Mouse (Mus musculus) heart, postnatal 0 days (tissue): Measurements from ENCODE around the gene Cdr2l. TPM values are rescaled to one million over a fixed set of nuclear protein-coding genes. Genes with fewer than 3 reads are reported as not detected.

Experiments used
- ATAC-seq: fragments of 200-750 bp; cut with Nextera tagmentation; 2 replicates; pipeline ENCODE4 v1.8.0; 2017; ENCODE audit warnings: low read depth, moderate number of reproducible peaks, moderate library complexity; ENCODE audit not compliant: insufficient read depth
- DNase-seq: peaks from one replicate; pipeline ENCODE4 v3.0.0-alpha.2; 2016; ENCODE audit warnings: low spot score
- H3K27ac ChIP-seq: fragments of 300-500 bp; sonication (generic); 2 replicates; pipeline ENCODE4 v1.5.1; 2014; ENCODE audit warnings: low read depth, mild to moderate bottlenecking
- H3K27me3 ChIP-seq: fragments of 300-500 bp; sonication (generic); 2 replicates; pipeline ENCODE4 v1.6.1; 2014; ENCODE audit warnings: low read length, mixed read lengths; ENCODE audit not compliant: control insufficient read depth, insufficient read depth
- H3K36me3 ChIP-seq: fragments of 300-500 bp; sonication (generic); replicated peaks from 2 replicates; pipeline ENCODE4 v1.6.1; 2014; ENCODE audit warnings: low read length, mixed read lengths; ENCODE audit not compliant: control insufficient read depth, insufficient read depth
- H3K4me1 ChIP-seq: fragments of 300-500 bp; sonication (generic); 2 replicates; pipeline ENCODE4 v1.6.1; 2014; ENCODE audit warnings: antibody characterized with exemption; ENCODE audit not compliant: control insufficient read depth, insufficient read depth
- H3K4me2 ChIP-seq: fragments of 300-500 bp; sonication (generic); 2 replicates; pipeline ENCODE4 v1.6.1; 2014; ENCODE audit warnings: low read depth, mild to moderate bottlenecking, low read length, moderate library complexity
- H3K4me3 ChIP-seq: fragments of 300-500 bp; sonication (generic); 2 replicates; pipeline ENCODE4 v1.5.1; 2014; ENCODE audit warnings: low read depth, low read length
- H3K9ac ChIP-seq: fragments of 300-500 bp; sonication (generic); replicated peaks from 2 replicates; pipeline ENCODE4 v1.6.1; 2014; ENCODE audit warnings: low read depth, low read length, mixed read lengths
- H3K9me3 ChIP-seq: fragments of 300-500 bp; sonication (generic); replicated peaks from 2 replicates; pipeline ENCODE4 v1.6.1; 2016; ENCODE audit warnings: low read length; ENCODE audit not compliant: control insufficient read depth
- CTCF ChIP-seq: IDR thresholded peaks from 2 replicates; pipeline ENCODE4 v1.5.1; 2016; ENCODE audit warnings: antibody characterized with exemption, control low read depth, low read depth
- EP300 ChIP-seq: IDR thresholded peaks from 2 replicates; pipeline ENCODE4 v1.6.1; 2016; ENCODE audit warnings: antibody characterized with exemption, low read depth
- WGBS: fragments of 180-500 bp; shearing (Covaris S2); extraction: QIAGEN DNeasy Blood & Tissue Kit; methylation state at CpG from one replicate; pipeline ENCODE4 v1.1.7; 2014; 5-methylcytosine and 5-hydroxymethylcytosine counted together
- polyA plus RNA-seq: library from polyadenylated mRNA; unstranded; fragments of >200 nt; fragmentation: Nextera tagmentation; extraction: Ambion mirVana; gene quantifications from 2 replicates; pipeline ENCODE4 v1.2.1, GENCODE M21; 2015
- total RNA-seq: library from RNA; depleted of rRNA; stranded (reverse); fragments of >200 nt; gene quantifications from 2 replicates; pipeline ENCODE4 v1.2.3, GENCODE M21; 2014; ENCODE audit warnings: low replicate concordance; rRNA removed

Cdr2l gene
- total and polyA plus RNA-seq, 2 experiments from 2014 or later = 5.6 to 23.1 TPM

DNA sequence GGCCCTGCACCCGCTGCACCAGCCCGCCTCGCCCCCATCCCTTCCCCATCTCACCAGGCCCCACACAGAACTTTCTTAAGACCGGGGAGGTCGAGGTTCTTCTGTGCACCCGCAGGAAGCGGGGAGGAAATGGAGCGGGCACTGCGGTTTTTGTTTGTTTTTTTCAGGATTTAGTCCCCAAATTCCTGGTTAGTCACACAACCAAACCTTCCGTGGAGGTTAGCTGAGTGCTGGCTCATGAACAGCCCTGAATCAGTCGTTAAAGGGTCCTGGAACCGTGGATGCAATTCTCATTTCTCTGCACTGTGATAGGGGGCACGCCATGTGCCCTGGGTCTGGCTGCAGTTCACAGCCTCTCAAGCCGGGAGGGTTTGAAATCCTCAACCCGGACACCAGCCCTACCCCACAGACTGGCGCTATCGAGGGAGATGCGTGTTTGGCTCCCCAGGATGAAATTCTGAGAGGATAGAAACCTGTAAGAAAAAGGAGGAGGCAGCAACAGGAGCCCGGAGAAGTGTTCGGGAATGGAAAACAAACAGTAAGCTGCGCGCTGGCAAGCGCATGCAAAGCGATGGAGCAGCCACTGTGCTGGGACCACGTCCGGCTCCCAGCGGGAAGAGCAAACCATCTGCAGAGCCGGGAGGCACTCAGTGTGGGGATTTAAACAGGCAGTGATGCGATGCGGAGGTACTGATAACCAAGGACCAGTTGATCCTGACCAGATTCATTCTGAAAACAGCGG lies 54.1 kb downstream of the Cdr2l start:
- TF ChIP-seq CTCF = no peak; the same call in 1 of the 2 replicates
- no peak for TF ChIP-seq EP300
- Histone ChIP-seq H3K9me3 (no peaks in the 10 kb centered on the region), H3K36me3 (peaks cover 20% of the 10 kb centered on the region), H3K4me2 (peak overlapping the region; percentile 55), H3K4me3 (peak overlapping the region; percentile 31), H3K27me3 (no peaks in the 10 kb centered on the region), H3K27ac (no peak overlapping the region), H3K9ac (peak overlapping the region; percentile 29; the same call in 1 of the 2 replicates), H3K4me1 (peaks cover 7% of the 10 kb centered on the region; the same call in 1 of the 2 replicates)
- no peak for DNase-seq
- 12% methylated on average over 31 of the region's 31 CpGs for WGBS
- ATAC-seq = peak; percentile 47; the same call in 1 of the 2 replicates

DNA sequence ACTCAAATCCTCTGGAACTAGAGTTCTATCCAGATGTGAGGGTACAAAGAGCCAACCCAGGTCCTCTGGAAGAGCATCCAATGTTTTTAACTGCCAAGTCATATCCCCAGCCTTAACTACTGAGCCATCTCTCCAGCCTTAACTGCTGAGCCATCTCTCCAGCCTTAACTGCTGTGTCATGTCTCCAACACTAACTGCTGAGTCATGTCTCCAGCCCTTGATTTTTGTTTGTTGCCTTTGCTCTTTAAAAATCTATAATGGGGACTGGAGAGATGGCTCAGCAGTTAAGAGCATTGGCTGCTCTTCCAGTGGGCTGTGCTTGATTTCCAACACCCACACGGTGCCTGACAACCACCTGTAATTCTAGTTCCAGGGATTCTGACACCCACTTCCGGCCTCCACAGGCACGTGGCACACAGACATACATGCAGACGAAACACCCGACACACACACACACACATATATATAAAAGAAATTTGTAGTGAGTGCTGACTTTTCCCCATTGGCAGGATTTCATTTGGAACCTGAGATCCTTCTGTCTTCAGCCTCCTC lies 55.9 kb downstream of the Cdr2l start:
- 66% methylated on average over 5 of the region's 5 CpGs for WGBS
- H3K27me3 ChIP-seq = no peaks in the 10 kb centered on the region
- H3K4me1 ChIP-seq = peaks cover 7% of the 10 kb centered on the region; the same call in 1 of the 2 replicates
- no peak for ATAC-seq
- no peak overlapping the region for H3K27ac ChIP-seq
- no peak overlapping the region for H3K9ac ChIP-seq
- H3K36me3 ChIP-seq = 0 out of 2 replicates have a peak, but pooled peaks cover 2% of the 10 kb centered on the region
- no peaks in the 10 kb centered on the region for H3K9me3 ChIP-seq
- TF ChIP-seq CTCF (no peak), EP300 (no peak)
- DNase-seq = no peak
- H3K4me3 ChIP-seq = no peak overlapping the region
- H3K4me2 ChIP-seq = no peak overlapping the region

DNA sequence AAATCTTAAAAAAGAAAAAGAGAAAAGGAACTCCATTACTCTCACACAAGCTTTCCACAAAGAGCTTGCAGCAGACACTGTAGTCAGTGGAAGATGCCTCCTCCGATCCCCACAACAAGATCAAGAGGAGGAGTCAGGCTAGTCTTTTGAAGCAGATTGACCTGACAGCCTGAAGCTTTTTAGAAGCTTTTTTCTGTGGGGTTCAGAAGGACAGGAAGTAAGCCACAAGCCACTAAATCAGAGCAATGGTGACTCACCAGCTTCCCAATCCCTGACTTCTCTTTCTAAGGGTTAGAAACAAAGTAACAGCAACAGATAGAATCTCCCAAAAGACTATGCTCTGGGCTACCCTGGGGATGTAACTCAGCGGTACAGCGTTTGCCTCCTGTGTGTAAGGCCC lies 57.6 kb downstream of the Cdr2l start:
- no peaks in the 10 kb centered on the region for H3K27me3 ChIP-seq
- H3K9me3 ChIP-seq = no peaks in the 10 kb centered on the region
- no peak overlapping the region for H3K27ac ChIP-seq
- no peak overlapping the region for H3K4me2 ChIP-seq
- H3K36me3 ChIP-seq = no peaks in the 10 kb centered on the region
- DNase-seq (no peak), ATAC-seq (no peak)
- TF ChIP-seq EP300 (no peak), CTCF (no peak)
- peaks cover 7% of the 10 kb centered on the region; the same call in 1 of the 2 replicates for H3K4me1 ChIP-seq
- H3K9ac ChIP-seq = no peak overlapping the region
- H3K4me3 ChIP-seq = no peak overlapping the region
- 83% methylated on average over 3 of the region's 3 CpGs for WGBS

DNA sequence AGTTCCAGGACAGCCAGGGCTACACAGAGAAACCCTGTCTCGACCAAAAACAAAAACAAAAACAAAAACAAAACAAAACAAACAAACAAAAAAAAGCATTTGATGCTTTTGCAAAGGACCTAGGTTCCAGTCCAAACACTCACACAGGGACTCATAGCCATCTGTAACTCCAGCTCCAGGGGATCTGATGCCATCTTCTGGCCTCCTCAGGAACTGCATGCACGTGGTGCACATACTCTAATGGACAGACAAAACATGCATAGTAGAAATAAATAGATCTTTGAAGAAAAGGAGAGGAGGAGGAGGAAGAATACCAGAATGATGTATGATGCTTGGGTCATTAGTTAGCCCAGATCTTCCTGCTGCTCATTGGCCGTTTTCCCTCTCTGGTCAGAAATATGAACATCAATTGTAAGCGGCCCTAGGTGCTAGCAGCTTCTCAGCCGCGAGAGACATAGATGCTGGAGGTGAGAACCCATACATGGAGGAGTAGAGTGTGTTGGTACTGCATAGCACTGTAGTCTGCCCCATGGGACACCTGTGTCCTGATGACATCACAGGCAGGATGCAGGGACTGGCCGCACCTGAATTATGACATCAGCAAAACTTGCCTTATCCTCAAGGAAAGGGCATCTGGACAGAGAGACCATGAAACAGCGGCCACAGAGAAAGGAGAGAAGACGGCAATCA lies 58.3 kb downstream of the Cdr2l start, which contains the start of gene Trim80:
TSS of gene Trim80 (plus strand) at position 640 of the 690 bp plus-strand sequence.
- 94% methylated on average over 9 of the region's 9 CpGs for WGBS
- H3K36me3 ChIP-seq = no peaks in the 10 kb centered on the region
- TF ChIP-seq EP300 (no peak), CTCF (no peak)
- no peaks in the 10 kb centered on the region for H3K9me3 ChIP-seq
- no peaks in the 10 kb centered on the region for H3K27me3 ChIP-seq
- DNase-seq (no peak), ATAC-seq (no peak)
- H3K4me3 ChIP-seq = no peak within 1 kb of the TSS
- no peak within 1 kb of the TSS for H3K27ac ChIP-seq
- no peak within 1 kb of the TSS for H3K9ac ChIP-seq
- H3K4me2 ChIP-seq = no peak within 1 kb of the TSS
- peaks cover 7% of the 10 kb centered on the region; the same call in 1 of the 2 replicates for H3K4me1 ChIP-seq

DNA sequence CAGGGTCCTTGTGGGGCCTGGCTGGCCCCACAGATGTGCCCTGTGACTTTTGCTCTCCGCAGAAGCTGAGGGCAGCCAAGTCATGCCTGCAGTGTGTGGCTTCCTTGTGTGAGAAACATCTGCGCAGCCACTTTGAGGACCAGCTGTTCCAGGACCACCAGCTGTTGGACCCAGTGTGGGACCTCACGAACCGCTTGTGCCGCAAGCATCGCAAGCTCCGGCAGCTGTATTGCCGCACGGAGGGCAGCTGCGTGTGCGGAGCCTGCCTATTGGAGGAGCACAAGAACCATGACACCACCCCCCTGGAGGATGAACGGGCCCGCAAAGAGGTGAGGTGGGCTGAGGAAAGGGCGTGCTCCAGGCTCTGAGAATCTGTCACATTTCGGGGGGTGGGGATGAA lies 59.7 kb downstream of the Cdr2l start:
- WGBS = 41% methylated on average over 15 of the region's 15 CpGs
- no peaks in the 10 kb centered on the region for H3K9me3 ChIP-seq

More for the DNA sequence above, 59.7 kb downstream of the Cdr2l start:
- H3K4me1 ChIP-seq = peaks cover 3% of the 10 kb centered on the region
- H3K27me3 ChIP-seq = no peaks in the 10 kb centered on the region
- H3K9ac ChIP-seq = no peak overlapping the region
- no peak for TF ChIP-seq CTCF
- no peaks in the 10 kb centered on the region for H3K36me3 ChIP-seq
- no peak for ATAC-seq
- H3K4me3 ChIP-seq = no peak overlapping the region
- no peak overlapping the region for H3K27ac ChIP-seq
- H3K4me2 ChIP-seq = no peak overlapping the region
- no peak for DNase-seq

Other genes with a start within 250 kb of the Cdr2l start
- 0.15 and 3.3 TPM in 2 replicates for gene Cd300lf, start 247.9 kb upstream of the Cdr2l start, total RNA-seq
- 0.63 and 0.96 TPM in 2 replicates for gene Cd300lf, start 247.9 kb upstream of the Cdr2l start, polyA plus RNA-seq
- gene Slc9a3r1, start 218.6 kb upstream of the Cdr2l start, total RNA-seq = 11.3 and 13.6 TPM in 2 replicates
- gene Slc9a3r1, start 218.6 kb upstream of the Cdr2l start, polyA plus RNA-seq = 12.3 and 14.2 TPM in 2 replicates
- gene Tmem104, start 194.4 kb upstream of the Cdr2l start, total RNA-seq = 4.1 and 9.0 TPM in 2 replicates
- 6.0 and 6.4 TPM in 2 replicates for gene Tmem104, start 194.4 kb upstream of the Cdr2l start, polyA plus RNA-seq
- gene Nat9, start 194.1 kb upstream of the Cdr2l start, total RNA-seq = 7.7 and 8.0 TPM in 2 replicates
- gene Nat9, start 194.1 kb upstream of the Cdr2l start, polyA plus RNA-seq = 21.1 and 21.6 TPM in 2 replicates
- gene Grin2c, start 114.7 kb upstream of the Cdr2l start, total RNA-seq = 0.15 and 1.6 TPM in 2 replicates
- gene Grin2c, start 114.7 kb upstream of the Cdr2l start, polyA plus RNA-seq = not detected in 2 replicates
- gene Fdxr, start 104.9 kb upstream of the Cdr2l start, total RNA-seq = 13.8 and 18.2 TPM in 2 replicates
- 9.6 and 10.1 TPM in 2 replicates for gene Fdxr, start 104.9 kb upstream of the Cdr2l start, polyA plus RNA-seq
- gene Fads6, start 84.3 kb upstream of the Cdr2l start, total RNA-seq = 2.9 and 3.5 TPM in 2 replicates
- gene Fads6, start 84.3 kb upstream of the Cdr2l start, polyA plus RNA-seq = 0.33 and 0.34 TPM in 2 replicates
- 0.12 TPM in 1 of 2 replicates, not detected in the other for gene Otop2, start 74.8 kb upstream of the Cdr2l start, total RNA-seq
- not detected in 2 replicates for gene Otop2, start 74.8 kb upstream of the Cdr2l start, polyA plus RNA-seq
- 0.31 TPM in 1 of 2 replicates, not detected in the other for gene Ush1g, start 59.9 kb upstream of the Cdr2l start, total RNA-seq
- 0.03 and 0.05 TPM in 2 replicates for gene Ush1g, start 59.9 kb upstream of the Cdr2l start, polyA plus RNA-seq
- not detected in 2 replicates for gene Otop3, start 47.2 kb upstream of the Cdr2l start, total RNA-seq
- gene Otop3, start 47.2 kb upstream of the Cdr2l start, polyA plus RNA-seq = not detected in 2 replicates
- gene Hid1, start 14.2 kb upstream of the Cdr2l start, total RNA-seq = 8.3 and 11.9 TPM in 2 replicates
- 5.3 and 5.4 TPM in 2 replicates for gene Hid1, start 14.2 kb upstream of the Cdr2l start, polyA plus RNA-seq
- 107 and 285 TPM in 2 replicates for gene Mrpl58, start 21.8 kb downstream of the Cdr2l start, total RNA-seq
- 224 and 232 TPM in 2 replicates for gene Mrpl58, start 21.8 kb downstream of the Cdr2l start, polyA plus RNA-seq
- gene Atp5h, start 38.0 kb downstream of the Cdr2l start, total RNA-seq = 991 and 1,040 TPM in 2 replicates
- 4,106 and 4,345 TPM in 2 replicates for gene Atp5h, start 38.0 kb downstream of the Cdr2l start, polyA plus RNA-seq
- 8.3 and 8.4 TPM in 2 replicates for gene Kctd2, start 38.2 kb downstream of the Cdr2l start, total RNA-seq
- 15.1 and 15.6 TPM in 2 replicates for gene Kctd2, start 38.2 kb downstream of the Cdr2l start, polyA plus RNA-seq
- not detected in 2 replicates for gene Trim80, start 58.6 kb downstream of the Cdr2l start, total RNA-seq
- gene Trim80, start 58.6 kb downstream of the Cdr2l start, polyA plus RNA-seq = 0.18 and 0.26 TPM in 2 replicates
- gene Slc16a5, start 80.6 kb downstream of the Cdr2l start, total RNA-seq = 0.99 and 3.8 TPM in 2 replicates
- gene Slc16a5, start 80.6 kb downstream of the Cdr2l start, polyA plus RNA-seq = 0.11 and 0.15 TPM in 2 replicates
- 1.8 and 8.7 TPM in 2 replicates for gene Armc7, start 93.8 kb downstream of the Cdr2l start, total RNA-seq
- gene Armc7, start 93.8 kb downstream of the Cdr2l start, polyA plus RNA-seq = 3.3 TPM in 2 replicates
- 24.5 and 28.0 TPM in 2 replicates for gene Nt5c, start 109.9 kb downstream of the Cdr2l start, total RNA-seq
- gene Nt5c, start 109.9 kb downstream of the Cdr2l start, polyA plus RNA-seq = 49.8 and 53.7 TPM in 2 replicates
- gene Jpt1, start 132.5 kb downstream of the Cdr2l start, total RNA-seq = 433 and 473 TPM in 2 replicates
- 496 and 503 TPM in 2 replicates for gene Jpt1, start 132.5 kb downstream of the Cdr2l start, polyA plus RNA-seq
- 320 and 327 TPM in 2 replicates for gene Sumo2, start 154.4 kb downstream of the Cdr2l start, total RNA-seq
- gene Sumo2, start 154.4 kb downstream of the Cdr2l start, polyA plus RNA-seq = 549 and 562 TPM in 2 replicates
- 32.3 and 102 TPM in 2 replicates for gene Nup85, start 182.5 kb downstream of the Cdr2l start, total RNA-seq
- 33.9 and 40.8 TPM in 2 replicates for gene Nup85, start 182.5 kb downstream of the Cdr2l start, polyA plus RNA-seq
- gene Mrps7, start 222.0 kb downstream of the Cdr2l start, total RNA-seq = 53.1 and 56.7 TPM in 2 replicates
- gene Mrps7, start 222.0 kb downstream of the Cdr2l start, polyA plus RNA-seq = 85.1 and 86.4 TPM in 2 replicates
- gene Gga3, start 222.1 kb downstream of the Cdr2l start, total RNA-seq = 11.8 and 24.0 TPM in 2 replicates
- gene Gga3, start 222.1 kb downstream of the Cdr2l start, polyA plus RNA-seq = 7.0 and 7.2 TPM in 2 replicates
- gene Mif4gd, start 231.1 kb downstream of the Cdr2l start, total RNA-seq = 31.5 and 38.4 TPM in 2 replicates
- gene Mif4gd, start 231.1 kb downstream of the Cdr2l start, polyA plus RNA-seq = 34.1 and 34.5 TPM in 2 replicates
- gene Slc25a19, start 246.4 kb downstream of the Cdr2l start, total RNA-seq = 25.0 and 35.1 TPM in 2 replicates
- 35.0 and 41.0 TPM in 2 replicates for gene Slc25a19, start 246.4 kb downstream of the Cdr2l start, polyA plus RNA-seq